Mouse (Mus musculus): ENCODE results near the gene Mrps27.
A peak's percentile ranks its signal among the peaks of the same experiment; 100 is the strongest.

Mrps27 gene

GRCm38 (mm10) chr13:99440228-99440627 lies 95.6 kb downstream of the Mrps27 start:
- no peak for DNase-seq (ENCODE audit: low spot score)

- DNase-seq (ENCODE audit: low spot score) = no peak
Observed at GRCm38 (mm10) chr13:99441700-99442433, 97.3 kb downstream of the Mrps27 start.

GRCm38 (mm10) chr13:99442434-99443249 lies 98.1 kb downstream of the Mrps27 start:
- DNase-seq (ENCODE audit: low spot score) = no peak

- no peak for DNase-seq (ENCODE audit: low spot score)
Observed at GRCm38 (mm10) chr13:99443484-99444175, 99.0 kb downstream of the Mrps27 start.

GRCm38 (mm10) chr13:99444431-99444871 lies 99.9 kb downstream of the Mrps27 start:
- DNase-seq (ENCODE audit: low spot score) = no peak

GRCm38 (mm10) chr13:99444880-99445279 lies 100.3 kb downstream of the Mrps27 start:
- no peak for DNase-seq (ENCODE audit: low spot score)

- no peak for DNase-seq (ENCODE audit: low spot score)
Observed at GRCm38 (mm10) chr13:99447002-99447401, 102.4 kb downstream of the Mrps27 start.

DNA sequence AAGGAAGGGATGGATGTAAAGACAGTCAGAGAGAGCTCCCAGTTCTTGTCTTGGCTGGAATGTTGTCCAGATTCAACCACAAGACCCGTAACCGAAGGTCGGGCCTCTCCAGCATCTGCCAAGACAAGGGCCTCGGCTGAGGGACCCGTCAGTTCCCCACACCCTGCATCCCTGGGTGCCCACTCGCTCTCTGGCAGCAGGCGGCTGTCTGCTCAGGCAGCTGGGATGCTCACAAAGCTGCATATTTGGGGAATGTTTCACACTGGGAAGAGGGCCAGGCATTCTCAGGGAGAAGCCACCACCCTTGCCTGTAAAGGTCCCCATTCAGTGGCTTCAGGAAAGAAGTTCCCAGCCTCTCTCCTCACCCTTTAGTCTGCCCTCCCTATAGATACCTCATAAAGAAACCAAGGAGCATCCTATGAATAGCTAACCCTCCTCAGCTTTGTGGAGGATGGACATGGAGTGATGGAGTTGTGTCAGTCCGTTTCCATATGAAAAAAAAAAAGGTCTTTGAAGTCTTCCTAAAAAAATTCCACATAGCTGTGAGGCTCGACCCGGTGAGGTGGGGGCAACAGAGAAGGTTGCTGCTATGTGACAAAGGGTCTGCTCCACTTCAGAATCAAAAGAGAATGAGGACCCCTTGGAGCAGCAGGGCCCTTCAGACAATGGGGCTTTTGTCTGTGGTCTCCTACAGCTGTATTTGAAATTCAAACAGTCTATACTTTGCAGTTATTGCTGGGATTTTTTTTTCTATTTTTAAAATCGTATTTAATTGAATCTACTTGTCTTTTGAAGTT lies 103.0 kb downstream of the Mrps27 start:
- peak; percentile 51 for DNase-seq (ENCODE audit: low spot score)

GRCm38 (mm10) chr13:99448278-99448677 lies 103.7 kb downstream of the Mrps27 start:
- DNase-seq (ENCODE audit: low spot score) = no peak

DNA sequence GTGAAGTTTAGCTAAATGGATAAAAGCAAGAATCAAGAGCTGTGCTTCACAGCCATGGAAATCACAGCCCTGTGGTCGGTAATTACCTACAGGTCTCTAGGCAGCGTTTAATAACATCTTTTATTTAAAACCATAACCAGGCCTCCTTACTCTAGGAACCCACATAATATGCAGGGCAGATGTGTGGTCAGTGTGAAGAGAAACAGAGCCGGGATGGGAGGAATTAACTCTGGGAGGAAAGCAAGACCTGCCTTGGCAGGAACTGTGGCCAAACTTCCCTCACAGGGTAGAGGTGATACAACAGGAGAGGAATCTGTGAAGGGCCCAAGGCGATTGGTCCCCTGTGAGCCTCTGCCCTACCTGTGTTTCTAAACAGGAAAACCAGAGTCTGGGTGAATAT lies 105.0 kb downstream of the Mrps27 start:
- DNase-seq (ENCODE audit: low spot score) = no peak

DNA sequence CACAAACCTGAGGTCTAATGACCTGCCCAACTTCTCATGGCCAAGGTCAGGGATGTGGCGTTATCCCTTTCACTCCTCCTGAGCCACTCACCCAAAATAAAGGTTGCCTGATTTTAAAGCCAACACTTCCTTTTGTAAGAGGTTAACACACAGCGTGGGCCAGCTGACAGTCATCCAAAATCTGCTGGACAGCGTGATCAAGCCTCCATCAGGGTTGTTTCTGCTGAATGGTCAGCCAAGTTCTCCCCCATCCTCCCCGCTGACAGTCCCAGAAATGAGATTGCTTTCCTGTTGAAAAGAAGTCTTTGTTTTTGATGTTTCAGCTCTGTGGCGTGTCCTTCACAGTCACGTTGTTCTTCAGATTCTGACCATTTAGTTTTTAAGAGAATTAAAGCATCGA lies 106.2 kb downstream of the Mrps27 start:
- DNase-seq (ENCODE audit: low spot score) = peak; percentile 56

- no peak for DNase-seq (ENCODE audit: low spot score)
Observed at GRCm38 (mm10) chr13:99451276-99451675, 106.7 kb downstream of the Mrps27 start.

- DNase-seq (ENCODE audit: low spot score) = no peak
Observed at GRCm38 (mm10) chr13:99452444-99452843, 107.9 kb downstream of the Mrps27 start.

GRCm38 (mm10) chr13:99454977-99455376 lies 110.4 kb downstream of the Mrps27 start:
- DNase-seq (ENCODE audit: low spot score) = no peak

- no peak for DNase-seq (ENCODE audit: low spot score)
Observed at GRCm38 (mm10) chr13:99458658-99459386, 114.2 kb downstream of the Mrps27 start.

- no peak for DNase-seq (ENCODE audit: low spot score)
Observed at GRCm38 (mm10) chr13:99459612-99460011, 115.0 kb downstream of the Mrps27 start.

GRCm38 (mm10) chr13:99461886-99462285 lies 117.3 kb downstream of the Mrps27 start:
- no peak for DNase-seq (ENCODE audit: low spot score)

GRCm38 (mm10) chr13:99464551-99464950 lies 120.0 kb downstream of the Mrps27 start:
- DNase-seq (ENCODE audit: low spot score) = no peak

Data from testis, postnatal 10 days (tissue).